Mouse (Mus musculus): ENCODE measurements around the gene Nudt22.

GRCm38 (mm10) chr19:7041171-7041570, 45.3 kb upstream of the Nudt22 start:
- TF ChIP-seq POLR2A (IDR thresholded peaks at IDR 0.05; ENCODE audit: low read depth, low read length) (no peak), CTCF (conservative IDR thresholded peaks at IDR 0.05; ENCODE audit: insufficient read depth, insufficient read length, low read depth, low read length) (no peak)
